Mouse (Mus musculus) spleen, postnatal 14 days (tissue): Measurements from ENCODE around the gene Usp30.

Experiments
- DNase-seq, 2 experiments: peaks; one replicate each; pipeline ENCODE4 v3.0.0; 2021 to 2022; ENCODE audit warnings: low spot score in 2 of 2

Gene Usp30

GRCm38 (mm10) chr5:114066601-114067000 lies 1.3 kb downstream of the Usp30 start:
- DNase-seq, result no peak

DNA sequence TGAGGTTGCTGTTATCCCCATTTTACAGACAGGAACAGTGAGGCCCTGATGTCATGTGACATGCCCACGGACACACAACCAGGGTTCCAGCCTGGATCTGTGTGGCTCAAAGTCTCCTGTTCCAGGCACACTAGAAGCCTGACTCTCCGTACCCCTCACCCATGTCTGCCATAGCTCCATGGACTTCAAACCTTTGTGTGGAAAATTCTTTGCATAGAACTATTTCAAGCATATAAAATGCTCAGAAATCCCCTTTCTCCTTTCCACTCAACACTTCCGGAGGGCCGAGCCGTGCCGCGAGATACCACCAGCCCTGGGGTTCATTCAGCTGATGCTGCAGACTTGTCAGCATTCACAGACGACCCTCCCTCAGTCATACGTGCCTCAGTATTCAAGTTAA lies 2.3 kb downstream of the Usp30 start:
- DNase-seq, result no peak

GRCm38 (mm10) chr5:114067982-114068381 lies 2.7 kb downstream of the Usp30 start:
- DNase-seq, result no peak

DNA sequence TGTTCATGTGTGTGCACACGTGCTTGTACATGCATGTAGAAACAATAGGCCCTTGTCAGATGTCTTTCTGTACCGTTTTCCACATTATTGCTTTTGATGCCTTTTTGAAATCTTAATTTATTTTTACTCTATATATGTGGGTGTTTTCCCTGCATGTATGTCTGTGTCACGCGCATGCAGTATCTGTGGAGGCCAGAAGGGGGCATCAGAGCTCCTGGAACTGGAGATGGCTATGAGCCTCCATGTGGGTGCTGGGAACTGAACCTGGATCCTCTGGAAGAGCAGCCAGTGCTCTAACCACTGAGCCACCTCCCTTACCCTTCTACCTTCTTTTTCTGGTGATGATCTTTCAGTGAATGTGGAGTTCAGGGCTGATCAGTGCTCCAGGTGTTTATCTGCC lies 5.6 kb downstream of the Usp30 start:
- DNase-seq, result no peak

- no peak for DNase-seq
Observed at GRCm38 (mm10) chr5:114072262-114072661, 7.0 kb downstream of the Usp30 start.

- DNase-seq, result no peak
Observed at GRCm38 (mm10) chr5:114077009-114077408, 11.7 kb downstream of the Usp30 start.

DNA sequence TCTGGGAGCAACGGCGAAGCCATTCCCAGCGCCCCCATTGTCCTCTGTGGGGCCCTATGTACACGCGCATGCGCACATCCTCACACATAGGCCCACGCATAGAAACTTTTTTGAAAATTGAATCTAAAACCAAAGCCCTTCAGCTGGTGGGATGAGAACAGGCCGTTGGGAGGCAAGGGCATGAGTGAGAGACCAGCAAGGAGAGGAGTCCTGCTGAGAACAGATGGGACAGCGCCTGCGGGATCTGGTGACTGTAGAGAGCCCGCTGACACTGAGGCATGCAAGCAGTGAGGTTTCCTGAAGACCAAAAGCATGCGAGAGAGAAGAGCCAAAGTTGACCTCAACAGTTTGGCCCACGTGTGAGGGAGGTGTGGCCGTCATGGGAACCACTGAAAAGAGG lies 20.2 kb downstream of the Usp30 start:
- no peak for DNase-seq

DNA sequence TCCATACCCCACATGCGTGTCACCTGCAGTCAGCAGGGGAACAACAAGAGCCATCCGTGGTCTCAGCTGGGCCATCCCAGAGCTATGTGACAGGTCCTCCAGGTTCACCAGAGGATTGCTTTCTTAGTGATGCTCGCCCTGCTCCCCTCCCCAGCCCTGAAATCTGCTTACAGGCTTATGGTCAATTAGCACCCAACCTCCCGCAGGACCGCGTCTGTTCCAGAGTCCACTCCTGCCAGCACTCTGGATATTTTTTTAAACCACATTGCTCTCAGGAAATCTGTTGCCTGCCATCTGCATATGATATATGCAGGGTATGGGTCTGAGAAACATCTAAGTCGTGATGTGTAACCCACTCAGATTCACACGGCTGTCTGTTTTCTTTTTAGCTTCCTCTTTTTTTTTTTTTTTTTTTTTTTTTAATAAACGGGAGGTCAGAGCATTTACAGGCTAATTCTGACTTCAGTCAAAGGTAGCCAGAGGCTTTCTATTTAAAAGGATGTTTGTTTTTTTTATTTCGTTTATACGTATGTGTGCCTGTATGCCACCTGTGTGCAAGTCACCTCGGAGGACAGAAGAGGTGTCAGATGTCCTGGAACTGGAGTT lies 22.7 kb downstream of the Usp30 start:
- no peak for DNase-seq

DNA sequence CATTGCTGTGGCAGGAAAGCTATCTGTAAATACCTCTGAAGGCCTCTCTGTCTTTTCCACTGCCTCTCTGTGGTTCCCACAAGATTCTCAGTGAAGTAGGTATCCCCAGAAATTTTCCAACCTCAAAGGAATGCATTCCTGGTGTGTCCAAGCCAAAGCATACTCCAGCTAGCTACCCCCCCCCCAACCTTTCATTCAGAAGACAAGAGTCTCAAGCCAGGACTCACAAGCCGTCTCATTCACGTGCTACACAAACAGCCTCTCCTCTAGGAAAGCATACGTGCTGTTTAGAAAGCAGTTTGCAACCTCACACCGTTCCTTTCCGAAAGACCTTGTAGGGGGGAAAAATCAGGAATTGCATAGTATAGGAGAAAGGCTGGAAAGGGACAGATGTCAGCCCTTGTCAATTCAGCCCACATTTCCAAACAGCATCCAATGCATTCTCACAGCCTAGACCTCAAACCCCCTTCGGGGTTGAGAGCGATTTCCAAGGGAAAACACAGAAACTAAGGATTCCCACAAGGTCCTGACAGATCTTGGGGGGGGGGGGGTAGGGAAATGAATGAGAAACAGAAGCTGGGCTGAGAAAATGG lies 25.3 kb downstream of the Usp30 start:
- no peak for DNase-seq

DNA sequence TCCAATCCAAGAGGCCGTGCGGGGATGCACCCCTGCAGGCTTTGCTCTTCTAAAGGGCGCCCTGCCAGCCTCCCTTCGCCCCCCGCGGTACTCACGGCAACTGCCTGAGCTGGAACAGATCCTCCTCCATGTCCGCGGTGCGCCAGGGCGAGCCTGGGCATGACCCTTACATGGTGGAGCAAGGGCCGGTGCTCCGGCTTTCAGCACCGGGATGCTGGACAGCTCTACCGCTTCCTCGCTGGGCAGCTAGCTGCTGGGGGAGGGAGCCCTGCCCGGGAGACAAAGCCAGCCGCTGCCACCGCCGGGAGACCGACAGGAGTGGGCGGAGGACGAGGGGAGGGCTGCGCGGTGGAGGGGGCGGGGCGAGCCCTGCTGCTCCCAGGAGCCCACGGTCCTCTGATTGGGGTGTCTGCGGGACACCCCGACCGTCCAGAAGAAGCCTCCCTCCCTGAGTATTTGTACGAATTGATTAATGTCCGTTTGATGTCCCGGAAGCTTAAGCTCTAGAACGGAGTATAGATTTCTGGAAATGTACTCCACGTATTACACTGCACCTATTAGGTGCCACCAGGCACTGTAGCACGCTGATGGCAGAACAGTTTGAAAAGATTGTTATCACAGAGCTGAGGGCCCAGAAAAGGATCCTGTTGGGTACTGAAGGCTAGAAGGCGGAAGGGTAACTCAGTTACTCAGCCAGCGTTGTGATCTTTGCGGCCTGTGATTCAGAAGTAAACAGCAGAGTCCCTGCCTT lies 26.0 kb downstream of the Usp30 start, which contains the start of gene Svop:
Gene Svop, minus strand, starts transcription at position 514 of the 751 bp plus-strand sequence.
- peak in 1 of 2 experiments; percentile 39 for DNase-seq

GRCm38 (mm10) chr5:114099709-114100389 lies 34.6 kb downstream of the Usp30 start:
- DNase-seq, result peak; percentile 76 to 85

DNA sequence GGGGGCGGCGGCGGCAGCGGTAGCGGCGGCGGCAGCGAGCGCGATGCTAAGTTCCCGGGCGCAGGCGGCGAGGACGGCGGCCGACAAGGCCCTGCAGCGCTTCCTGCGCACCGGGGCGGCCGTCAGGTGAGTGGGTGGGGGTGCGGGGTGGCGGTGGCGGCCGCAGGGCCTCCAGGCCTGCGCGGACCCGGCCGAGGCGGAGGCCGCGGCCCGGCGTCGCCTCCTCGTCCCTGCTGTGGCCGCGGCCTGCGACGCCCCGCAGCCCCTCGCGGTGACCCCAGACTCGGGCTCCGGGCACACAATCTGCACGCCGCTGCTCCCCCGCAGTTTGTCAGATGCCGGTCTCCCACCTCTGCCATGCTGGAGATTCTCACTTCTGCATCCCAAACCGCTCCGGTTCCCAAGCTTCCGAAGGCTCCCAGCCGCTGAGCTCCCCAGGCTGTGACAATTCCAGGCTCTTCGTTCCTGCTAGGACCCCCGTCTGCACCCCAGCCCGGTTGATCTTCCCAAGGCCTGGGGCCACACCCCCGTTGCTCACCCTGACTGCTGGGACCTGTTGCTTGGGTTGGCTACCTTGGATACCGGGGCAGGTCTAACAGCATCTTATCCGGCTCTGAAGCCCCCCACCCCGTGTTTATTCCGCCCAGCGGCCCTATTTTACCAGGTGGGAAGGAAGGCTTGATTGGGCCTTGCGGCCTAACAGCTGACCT lies 35.3 kb downstream of the Usp30 start:
- DNase-seq, result no peak

- DNase-seq, result no peak
Observed at GRCm38 (mm10) chr5:114101873-114102272, 36.6 kb downstream of the Usp30 start.

GRCm38 (mm10) chr5:114102807-114103206 lies 37.5 kb downstream of the Usp30 start:
- DNase-seq, result no peak

GRCm38 (mm10) chr5:114106391-114106935 lies 41.2 kb downstream of the Usp30 start:
- DNase-seq, result no peak

DNA sequence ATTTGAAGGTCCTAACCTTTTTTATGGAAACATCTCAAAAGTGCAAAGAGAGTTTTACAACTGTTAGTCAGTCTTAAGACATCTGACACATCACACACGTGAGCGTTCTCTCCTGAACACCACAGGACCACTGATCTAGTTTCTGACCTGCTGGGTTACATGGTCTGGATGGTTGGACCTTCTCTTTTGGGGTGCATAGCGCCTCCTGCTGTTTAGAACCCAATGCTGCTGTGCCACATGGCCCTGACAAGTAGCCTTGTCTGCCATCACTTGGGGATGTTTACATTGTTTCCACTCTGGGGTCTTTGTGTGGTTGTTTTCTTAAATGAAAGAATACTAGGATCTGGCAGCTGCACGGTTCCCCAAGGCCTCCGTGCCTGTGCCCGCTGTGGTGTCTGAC lies 48.1 kb downstream of the Usp30 start:
- no peak for DNase-seq

DNA sequence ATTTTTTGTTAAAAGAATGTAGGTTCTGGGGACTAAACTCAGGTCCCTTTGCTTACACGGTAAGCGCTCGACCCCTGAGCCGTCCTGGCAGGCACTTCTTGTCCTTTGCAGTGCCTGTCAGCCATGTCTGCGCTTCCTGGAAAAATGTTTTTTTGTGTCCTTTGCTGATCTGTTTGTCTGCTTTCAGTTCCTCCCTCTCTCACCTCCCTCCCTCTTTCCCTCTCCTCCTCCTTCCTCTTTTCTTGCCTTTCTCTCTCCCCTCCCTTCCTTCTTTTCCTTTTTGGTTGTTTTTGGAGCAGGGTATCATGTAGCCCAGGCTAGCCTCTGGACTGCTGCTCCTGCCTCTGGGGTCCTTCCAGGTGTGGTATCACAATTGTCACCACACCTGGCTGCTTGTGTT lies 49.8 kb downstream of the Usp30 start:
- no peak for DNase-seq

DNA sequence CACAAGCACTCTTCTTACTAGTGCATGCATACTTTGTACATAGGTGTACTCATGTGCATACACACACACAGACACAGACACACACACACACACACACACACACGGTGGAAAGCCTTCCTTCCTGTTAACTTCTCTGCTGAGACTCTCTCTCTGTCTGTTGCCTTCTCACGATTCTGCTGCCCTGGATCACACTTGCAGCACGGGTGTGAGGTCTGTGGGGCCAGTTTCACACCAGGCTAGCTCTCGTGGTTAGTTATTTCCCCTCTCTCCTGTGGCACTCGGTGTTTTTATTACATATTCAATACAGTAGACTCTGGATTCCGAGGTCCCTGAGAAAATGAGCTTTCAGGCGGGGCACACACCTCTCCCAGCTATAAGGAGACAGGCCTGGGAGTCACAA lies 51.3 kb downstream of the Usp30 start:
- DNase-seq, result no peak

DNA sequence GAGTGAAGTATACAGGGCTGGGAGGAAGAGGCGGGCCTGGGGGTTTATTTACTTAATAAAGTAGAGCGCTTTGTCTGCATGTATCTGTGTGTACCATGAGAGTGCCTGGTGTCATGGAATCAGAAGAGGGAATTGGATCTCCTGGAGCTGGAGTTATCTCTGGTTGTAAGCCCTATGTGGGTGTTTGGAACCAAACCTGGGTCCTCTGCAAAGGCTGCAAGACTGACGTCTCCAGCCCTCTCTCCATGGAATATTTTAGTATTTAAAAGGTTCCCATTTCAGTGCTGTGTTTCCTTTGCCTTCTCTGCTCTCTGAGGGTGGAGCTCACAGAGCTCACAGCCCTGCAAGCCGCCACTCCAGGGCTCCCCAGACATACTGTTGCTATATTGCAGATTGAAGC lies 54.5 kb downstream of the Usp30 start:
- no peak for DNase-seq

DNA sequence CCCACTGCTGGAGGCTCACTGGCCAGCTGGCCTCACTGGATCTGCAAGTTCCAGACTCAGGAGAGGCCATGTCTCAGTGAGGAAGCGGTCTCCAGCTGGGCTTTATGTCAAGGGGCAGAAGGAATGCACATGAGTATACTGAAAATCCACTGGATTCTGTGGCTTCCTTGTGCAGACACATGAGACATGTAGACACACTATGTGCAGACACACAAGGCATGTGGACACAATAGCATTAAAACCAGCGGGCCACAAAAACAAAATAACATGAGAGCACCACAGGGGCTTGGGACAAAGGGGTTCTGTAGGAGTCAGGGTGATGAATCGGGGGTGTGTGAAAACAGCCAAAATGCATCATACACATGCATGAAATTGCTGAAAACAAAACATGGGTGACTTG lies 60.7 kb downstream of the Usp30 start:
- DNase-seq, result no peak

DNA sequence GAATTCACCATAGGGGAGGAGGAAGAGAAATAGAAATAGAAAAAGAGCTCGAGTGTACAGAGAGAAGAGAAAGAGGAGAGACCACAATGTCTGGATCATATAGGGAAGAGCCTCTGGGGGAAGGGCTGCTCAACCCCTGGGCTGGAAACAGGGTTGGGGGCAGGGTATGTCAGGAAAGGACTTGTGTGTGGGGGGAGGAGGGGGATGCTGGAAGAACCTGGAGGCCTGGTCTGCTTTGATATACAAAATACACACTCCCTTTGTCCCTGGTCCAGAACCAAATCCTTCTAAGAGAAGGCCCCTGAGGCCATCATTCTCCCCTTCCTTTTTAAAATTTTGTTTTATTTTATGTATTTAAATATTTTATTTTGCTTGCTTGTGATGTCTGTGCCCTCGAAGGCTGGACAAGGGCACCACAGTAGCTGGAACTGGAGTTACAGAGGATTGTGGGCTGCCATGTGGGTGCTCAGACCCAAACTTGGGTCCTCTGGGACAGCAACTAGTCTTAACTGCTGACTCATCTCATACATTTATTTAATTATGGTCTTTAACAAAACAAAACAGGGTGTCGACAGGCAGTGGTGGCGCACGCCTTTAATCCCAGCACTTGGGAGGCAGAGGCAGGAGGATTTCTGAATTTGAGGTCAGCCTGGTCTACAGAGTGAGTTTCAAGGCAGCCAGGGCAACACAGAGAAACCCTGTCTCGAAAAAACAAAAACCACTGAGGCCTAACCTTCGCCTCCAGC lies 61.4 kb downstream of the Usp30 start:
- no peak for DNase-seq
